Mouse (Mus musculus) forebrain, postnatal 0 days (tissue): ENCODE results near the gene Mark2. TPM values are rescaled to one million over a fixed set of nuclear protein-coding genes. Genes with fewer than 3 reads are reported as not detected.
"Not testable (repeated sequence)": the region's sequence is repeated elsewhere in the genome, so short reads cannot be mapped to it uniquely, and the experiment has no call there.

Source experiments
- ATAC-seq: fragments of 200-750 bp; cut with Nextera tagmentation; 2 replicates; pipeline ENCODE4 v1.8.0; 2017; ENCODE audit warnings: mild to moderate bottlenecking, moderate library complexity
- DNase-seq: peaks from one replicate; pipeline ENCODE4 v3.0.0-alpha.2; 2015
- H3K27ac ChIP-seq: fragments of 300-500 bp; sonication (generic); 2 replicates; pipeline ENCODE4 v1.5.1; 2014; ENCODE audit warnings: low read depth, mild to moderate bottlenecking, antibody characterized with exemption, low read length, moderate library complexity, mixed read lengths
- H3K27me3 ChIP-seq: fragments of 300-500 bp; sonication (generic); 2 replicates; pipeline ENCODE4 v1.6.1; 2014; ENCODE audit warnings: mild to moderate bottlenecking, low read length, mixed read lengths; ENCODE audit not compliant: insufficient read depth
- H3K36me3 ChIP-seq: fragments of 300-500 bp; sonication (generic); 2 replicates; pipeline ENCODE4 v1.6.1; 2014; ENCODE audit warnings: mild to moderate bottlenecking, moderate library complexity; ENCODE audit not compliant: insufficient read depth
- H3K4me1 ChIP-seq: fragments of 300-500 bp; sonication (generic); 2 replicates; pipeline ENCODE4 v1.6.1; 2014; ENCODE audit warnings: antibody characterized with exemption; ENCODE audit not compliant: insufficient read depth
- H3K4me2 ChIP-seq: fragments of 300-500 bp; sonication (generic); 2 replicates; pipeline ENCODE4 v1.6.1; 2014; ENCODE audit warnings: low read depth, mild to moderate bottlenecking, moderate library complexity
- H3K4me3 ChIP-seq: fragments of 300-500 bp; sonication (generic); 2 replicates; pipeline ENCODE4 v1.5.1; 2014; ENCODE audit warnings: low read depth, low read length, mixed read lengths
- H3K9ac ChIP-seq: fragments of 300-500 bp; sonication (generic); 2 replicates; pipeline ENCODE4 v1.6.1; 2014; ENCODE audit warnings: mild to moderate bottlenecking
- H3K9me3 ChIP-seq: fragments of 300-500 bp; sonication (generic); 2 replicates; pipeline ENCODE4 v1.6.1; 2016; ENCODE audit warnings: low read length
- CTCF ChIP-seq: sonication (generic); IDR thresholded peaks from 2 replicates; pipeline ENCODE4 v1.5.1; 2016; ENCODE audit warnings: antibody characterized with exemption, control low read depth, low read depth
- WGBS: fragments of 180-500 bp; shearing (Covaris S2); extraction: QIAGEN DNeasy Blood & Tissue Kit; methylation state at CpG from one replicate; pipeline ENCODE4 v1.1.7; 2014; 5-methylcytosine and 5-hydroxymethylcytosine counted together
- polyA plus RNA-seq: library from polyadenylated mRNA; unstranded; fragments of >200 nt; fragmentation: Nextera tagmentation; extraction: Ambion mirVana; gene quantifications from 2 replicates; pipeline ENCODE4 v1.2.1, GENCODE M21; 2015
- total RNA-seq: library from RNA; depleted of rRNA; stranded (reverse); fragments of >200 nt; gene quantifications from 2 replicates; pipeline ENCODE4 v1.2.3, GENCODE M21; 2014

The Mark2 gene
- total and polyA plus RNA-seq, 2 experiments from 2014 or later = 35.7 to 38.7 TPM

DNA sequence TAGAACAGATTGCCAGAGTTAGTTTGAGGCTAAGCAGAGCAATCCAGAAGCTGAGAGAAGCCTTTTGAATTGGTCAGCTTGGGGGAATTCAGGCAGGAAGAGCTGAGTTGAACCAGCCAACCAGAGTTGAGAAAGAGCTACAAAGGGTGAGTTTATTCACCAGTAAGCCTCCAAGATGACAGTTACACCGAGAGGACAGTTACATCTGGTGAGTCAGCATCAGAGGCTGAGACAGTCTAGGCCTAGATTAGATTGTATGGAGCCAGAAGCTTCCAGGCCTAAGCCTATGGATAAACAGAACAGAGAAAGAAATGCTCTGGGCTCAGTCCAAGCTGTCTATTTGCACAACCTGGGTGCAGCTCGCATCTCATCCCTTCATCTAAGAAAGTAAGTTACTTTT is 36.0 kb upstream of the Mark2 start:
- Histone ChIP-seq H3K4me2 (no peak overlapping the region), H3K36me3 (peaks cover 33% of the 10 kb centered on the region), H3K9ac (no peak overlapping the region), H3K4me3 (no peak overlapping the region), H3K9me3 (no peaks in the 10 kb centered on the region), H3K27me3 (no peaks in the 10 kb centered on the region), H3K27ac (no peak overlapping the region), H3K4me1 (peaks cover 21% of the 10 kb centered on the region)
- DNase-seq = no peak
- WGBS = 90% methylated on average over 2 of the region's 2 CpGs
- TF ChIP-seq CTCF = no peak
- ATAC-seq = no peak

DNA sequence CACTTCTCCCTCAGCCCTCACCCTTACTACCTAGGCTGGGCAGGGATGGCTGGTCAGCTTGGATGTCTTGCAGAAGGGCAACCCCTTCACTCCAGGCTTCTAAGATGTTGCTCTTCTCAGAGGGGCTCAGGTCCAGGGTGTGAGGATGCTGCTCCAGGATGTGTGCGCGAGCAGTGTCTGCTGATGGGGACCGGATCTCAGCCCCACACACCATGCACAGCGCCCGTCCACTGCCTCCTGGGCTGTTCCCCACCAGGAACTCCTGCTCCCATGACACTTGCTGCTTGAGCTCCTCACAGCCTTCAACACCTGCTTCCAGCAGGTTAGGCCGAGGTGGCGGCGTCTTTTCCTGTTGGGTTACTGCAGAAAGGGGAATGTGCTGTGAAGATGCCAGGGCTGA is 32.8 kb upstream of the Mark2 start:
- ATAC-seq (no peak), DNase-seq (no peak)
- Histone ChIP-seq H3K27me3 (no peaks in the 10 kb centered on the region), H3K4me3 (no peak overlapping the region), H3K9me3 (no peaks in the 10 kb centered on the region), H3K9ac (no peak overlapping the region), H3K4me2 (no peak overlapping the region), H3K4me1 (no peaks in the 10 kb centered on the region), H3K27ac (no peak overlapping the region), H3K36me3 (peaks cover 58% of the 10 kb centered on the region)
- 96% methylated on average over 8 of the region's 8 CpGs for WGBS
- no peak for TF ChIP-seq CTCF

DNA sequence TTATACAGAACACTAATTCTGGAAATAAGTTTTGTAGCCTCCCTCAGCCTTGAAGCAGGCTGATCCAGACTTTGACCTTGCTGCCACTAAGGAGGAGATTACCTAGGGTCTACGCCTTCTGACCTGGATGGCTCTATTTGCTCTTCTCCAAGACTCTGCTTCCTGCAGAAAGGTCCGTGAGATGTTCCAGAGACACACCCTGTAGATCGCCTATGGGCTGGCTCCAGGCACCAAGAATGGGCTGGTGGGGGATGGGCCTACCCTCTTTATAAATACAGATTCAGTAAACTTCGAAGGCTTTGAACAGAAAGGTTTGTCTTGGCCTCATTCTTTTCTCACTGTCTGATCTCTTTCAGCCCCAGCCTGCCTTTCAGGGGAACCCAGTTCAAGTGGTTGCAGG is 27.8 kb upstream of the Mark2 start:
- not testable (repeated sequence) for ATAC-seq, H3K4me1 ChIP-seq, H3K4me2 ChIP-seq, DNase-seq, H3K4me3 ChIP-seq, H3K27me3 ChIP-seq, H3K9me3 ChIP-seq, H3K27ac ChIP-seq, H3K9ac ChIP-seq
- 90% methylated on average over 4 of the region's 4 CpGs for WGBS
- peaks cover 70% of the 10 kb centered on the region for H3K36me3 ChIP-seq

- Histone ChIP-seq H3K9me3 (no peaks in the 10 kb centered on the region), H3K27me3 (no peaks in the 10 kb centered on the region), H3K4me1 (no peaks in the 10 kb centered on the region), H3K4me3 (no peak overlapping the region), H3K36me3 (peaks cover 19% of the 10 kb centered on the region), H3K27ac (no peak overlapping the region), H3K9ac (no peak overlapping the region), H3K4me2 (no peak overlapping the region)
- TF ChIP-seq CTCF = no peak
- WGBS = 49% methylated on average over 6 of the region's 6 CpGs
- ATAC-seq (no peak), DNase-seq (no peak)
These were observed 12.0 kb upstream of the Mark2 start for GRCm38 (mm10) chr19:7353636-7354035.

- no peak for ATAC-seq
These were observed 11.3 kb upstream of the Mark2 start for GRCm38 (mm10) chr19:7352809-7353495.

GRCm38 (mm10) chr19:7349993-7350392 is 8.3 kb upstream of the Mark2 start:
- Histone ChIP-seq H3K36me3 (no peaks in the 10 kb centered on the region), H3K27ac (no peak overlapping the region), H3K4me1 (no peaks in the 10 kb centered on the region), H3K4me2 (no peak overlapping the region), H3K4me3 (no peak overlapping the region), H3K9me3 (no peaks in the 10 kb centered on the region), H3K9ac (no peak overlapping the region), H3K27me3 (no peaks in the 10 kb centered on the region)
- 44% methylated on average over 1 of the region's 1 CpGs for WGBS
- no peak for TF ChIP-seq CTCF
- DNase-seq = no peak
- no peak for ATAC-seq

More at GRCm38 (mm10) chr19:7352809-7353495, 11.3 kb upstream of the Mark2 start:
- Histone ChIP-seq H3K27ac (no peak overlapping the region), H3K4me2 (no peak overlapping the region), H3K36me3 (peaks cover 12% of the 10 kb centered on the region), H3K9me3 (no peaks in the 10 kb centered on the region), H3K4me3 (no peak overlapping the region), H3K4me1 (no peaks in the 10 kb centered on the region), H3K27me3 (no peaks in the 10 kb centered on the region), H3K9ac (no peak overlapping the region)
- 59% methylated on average over 11 of the region's 11 CpGs for WGBS
- TF ChIP-seq CTCF = no peak
- DNase-seq = no peak

GRCm38 (mm10) chr19:7345235-7345755 is 3.6 kb upstream of the Mark2 start:
- Histone ChIP-seq H3K9ac (no peak overlapping the region), H3K4me1 (0 out of 2 replicates have a peak, but pooled peaks cover 3% of the 10 kb centered on the region), H3K27me3 (no peaks in the 10 kb centered on the region), H3K9me3 (no peaks in the 10 kb centered on the region), H3K4me3 (no peak overlapping the region), H3K36me3 (no peaks in the 10 kb centered on the region), H3K4me2 (no peak overlapping the region), H3K27ac (no peak overlapping the region)
- ATAC-seq (no peak), DNase-seq (peak; percentile 88)
- TF ChIP-seq CTCF = peak; percentile 96
- WGBS = 19% methylated on average over 4 of the region's 4 CpGs
